Mouse (Mus musculus) liver, embryonic 13.5 days (tissue): ENCODE results near the gene Gm10715. TPM values are rescaled to one million over a fixed set of nuclear protein-coding genes. Genes with fewer than 3 reads are reported as not detected.
"Not testable (repeated sequence)": the region's sequence is repeated elsewhere in the genome, so short reads cannot be mapped to it uniquely, and the experiment has no call there.

Experiments
- ATAC-seq: fragments of 200-750 bp; cut with Nextera tagmentation; 2 replicates; pipeline ENCODE4 v1.8.0; 2017; ENCODE audit warnings: low read depth, mild to moderate bottlenecking, moderate number of reproducible peaks, moderate library complexity
- DNase-seq: peaks from one replicate; pipeline ENCODE4 v3.0.0; 2022
- H3K27ac ChIP-seq: fragments of 300-500 bp; sonication (generic); 2 replicates; pipeline ENCODE4 v1.5.1; 2015; ENCODE audit warnings: moderate library complexity, mild to moderate bottlenecking, inconsistent platforms
- H3K27me3 ChIP-seq: fragments of 300-500 bp; sonication (generic); 2 replicates; pipeline ENCODE4 v1.6.1; 2015; ENCODE audit warnings: mild to moderate bottlenecking, inconsistent platforms
- H3K36me3 ChIP-seq: fragments of 300-500 bp; sonication (generic); 2 replicates; pipeline ENCODE4 v1.6.1; 2015; ENCODE audit warnings: mild to moderate bottlenecking, inconsistent platforms
- H3K4me1 ChIP-seq: fragments of 300-500 bp; sonication (generic); replicated peaks from 2 replicates; pipeline ENCODE4 v1.6.1; 2015; ENCODE audit warnings: inconsistent platforms
- H3K4me2 ChIP-seq: fragments of 300-500 bp; sonication (generic); 2 replicates; pipeline ENCODE4 v1.6.1; 2015; ENCODE audit warnings: inconsistent platforms, mild to moderate bottlenecking, moderate library complexity
- H3K4me3 ChIP-seq: fragments of 300-500 bp; sonication (generic); replicated peaks from 2 replicates; pipeline ENCODE4 v1.5.1; 2015; ENCODE audit warnings: mild to moderate bottlenecking, inconsistent platforms
- H3K9ac ChIP-seq: fragments of 300-500 bp; sonication (generic); 2 replicates; pipeline ENCODE4 v1.6.1; 2015; ENCODE audit warnings: mild to moderate bottlenecking, inconsistent platforms
- H3K9me3 ChIP-seq: fragments of 300-500 bp; sonication (generic); replicated peaks from 2 replicates; pipeline ENCODE4 v1.6.1; 2016; ENCODE audit warnings: inconsistent platforms
- WGBS: fragments of 180-500 bp; shearing (Covaris S2); methylation state at CpG from one replicate; pipeline ENCODE4 v1.1.7; 2015; ENCODE audit not compliant: insufficient replicate concordance; 5-methylcytosine and 5-hydroxymethylcytosine counted together
- polyA plus RNA-seq: library from polyadenylated mRNA; unstranded; fragments of >200 nt; fragmentation: Nextera tagmentation; extraction: Ambion mirVana; gene quantifications from 2 replicates; pipeline ENCODE4 v1.2.1, GENCODE M21; 2015

The Gm10715 gene
- polyA plus RNA-seq, 1 experiment from 2014 or later, result not detected

DNA sequence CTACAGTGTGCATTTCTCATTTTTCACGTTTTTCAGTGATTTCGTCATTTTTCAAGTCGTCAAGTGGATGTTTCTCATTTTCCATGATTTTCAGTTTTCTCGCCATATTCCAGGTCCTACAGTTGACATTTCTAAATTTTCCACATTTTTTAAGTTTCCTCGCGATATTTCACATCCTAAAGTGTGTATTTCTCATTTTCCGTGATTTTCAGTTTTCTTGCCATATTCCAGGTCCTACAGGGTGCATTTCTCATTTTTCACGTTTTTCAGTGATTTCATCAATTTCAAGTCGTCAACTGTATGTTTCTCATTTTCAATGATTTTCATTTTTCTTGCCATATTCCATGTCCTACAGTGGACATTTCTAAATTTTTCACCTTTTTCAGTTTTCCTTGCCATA, 21.3 kb upstream of the Gm10715 start, which contains the start of gene Gm10720:
TSS of gene Gm10720 (plus strand) at position 301 of the 400 bp plus-strand sequence.
- H3K4me3 ChIP-seq, DNase-seq, H3K27me3 ChIP-seq, H3K9me3 ChIP-seq, H3K4me2 ChIP-seq, ATAC-seq, H3K4me1 ChIP-seq, H3K9ac ChIP-seq, H3K27ac ChIP-seq, H3K36me3 ChIP-seq: not testable (repeated sequence)
- 63% methylated on average over 5 of the region's 9 CpGs for WGBS

DNA sequence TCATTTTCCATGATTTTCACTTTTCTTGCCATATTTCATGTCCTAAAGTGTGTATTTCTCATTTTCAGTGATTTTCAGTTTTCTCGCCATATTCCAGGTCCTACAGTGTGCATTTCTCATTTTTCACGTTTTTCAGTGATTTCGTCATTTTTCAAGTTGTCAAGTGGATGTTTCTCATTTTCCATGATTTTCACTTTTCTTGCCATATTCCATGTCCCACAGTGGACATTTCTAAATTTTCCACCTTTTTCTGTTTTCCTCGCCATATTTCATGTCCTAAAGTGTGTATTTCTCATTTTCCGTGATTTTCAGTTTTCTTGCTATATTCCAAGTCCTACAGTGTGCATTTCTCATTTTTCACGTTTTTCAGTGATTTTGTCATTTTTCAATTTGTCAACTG, 20.8 kb upstream of the Gm10715 start:
- WGBS, result 66% methylated on average over 6 of the region's 6 CpGs
- peak; percentile 21 for DNase-seq
- ATAC-seq, result not testable (repeated sequence)

DNA sequence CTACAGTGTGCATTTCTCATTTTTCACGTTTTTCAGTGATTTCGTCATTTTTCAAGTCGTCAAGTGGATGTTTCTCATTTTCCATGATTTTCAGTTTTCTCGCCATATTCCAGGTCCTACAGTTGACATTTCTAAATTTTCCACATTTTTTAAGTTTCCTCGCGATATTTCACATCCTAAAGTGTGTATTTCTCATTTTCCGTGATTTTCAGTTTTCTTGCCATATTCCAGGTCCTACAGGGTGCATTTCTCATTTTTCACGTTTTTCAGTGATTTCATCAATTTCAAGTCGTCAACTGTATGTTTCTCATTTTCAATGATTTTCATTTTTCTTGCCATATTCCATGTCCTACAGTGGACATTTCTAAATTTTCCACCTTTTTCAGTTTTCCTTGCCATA, 19.6 kb upstream of the Gm10715 start, which contains the start of gene Gm10719:
TSS of gene Gm10719 (plus strand) at position 301 of the 400 bp plus-strand sequence.
- H3K9ac ChIP-seq, H3K4me3 ChIP-seq, H3K9me3 ChIP-seq, H3K27ac ChIP-seq, ATAC-seq, H3K27me3 ChIP-seq, H3K36me3 ChIP-seq, H3K4me1 ChIP-seq, DNase-seq, H3K4me2 ChIP-seq: not testable (repeated sequence)
- WGBS, result 59% methylated on average over 1 of the region's 9 CpGs

More for the DNA sequence above, 20.8 kb upstream of the Gm10715 start:
- H3K27me3 ChIP-seq, H3K4me1 ChIP-seq, H3K4me3 ChIP-seq, H3K9me3 ChIP-seq, H3K36me3 ChIP-seq, H3K27ac ChIP-seq, H3K4me2 ChIP-seq, H3K9ac ChIP-seq: not testable (repeated sequence)

DNA sequence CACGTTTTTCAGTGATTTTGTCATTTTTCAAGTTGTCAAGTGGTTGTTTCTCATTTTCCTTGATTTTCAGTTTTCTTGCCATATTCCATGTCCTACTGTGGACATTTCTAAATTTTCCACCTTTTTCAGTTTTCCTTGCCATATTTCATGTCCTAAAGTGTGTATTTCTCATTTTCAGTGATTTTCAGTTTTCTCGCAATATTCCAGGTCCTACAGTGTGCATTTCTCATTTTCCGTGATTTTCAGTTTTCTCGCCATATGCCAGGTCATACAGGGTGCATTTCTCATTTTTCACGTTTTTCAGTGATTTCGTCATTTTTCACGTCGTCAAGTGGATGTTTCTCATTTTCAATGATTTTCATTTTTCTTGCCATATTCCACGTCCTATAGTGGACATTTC, 17.7 kb upstream of the Gm10715 start:
- not testable (repeated sequence) for H3K4me3 ChIP-seq, H3K9me3 ChIP-seq, ATAC-seq, H3K27ac ChIP-seq, H3K27me3 ChIP-seq, H3K4me2 ChIP-seq, H3K4me1 ChIP-seq, H3K9ac ChIP-seq, H3K36me3 ChIP-seq
- peak; percentile 89 for DNase-seq
- 50% methylated on average over 9 of the region's 9 CpGs for whole genome bisulfite sequencing

DNA sequence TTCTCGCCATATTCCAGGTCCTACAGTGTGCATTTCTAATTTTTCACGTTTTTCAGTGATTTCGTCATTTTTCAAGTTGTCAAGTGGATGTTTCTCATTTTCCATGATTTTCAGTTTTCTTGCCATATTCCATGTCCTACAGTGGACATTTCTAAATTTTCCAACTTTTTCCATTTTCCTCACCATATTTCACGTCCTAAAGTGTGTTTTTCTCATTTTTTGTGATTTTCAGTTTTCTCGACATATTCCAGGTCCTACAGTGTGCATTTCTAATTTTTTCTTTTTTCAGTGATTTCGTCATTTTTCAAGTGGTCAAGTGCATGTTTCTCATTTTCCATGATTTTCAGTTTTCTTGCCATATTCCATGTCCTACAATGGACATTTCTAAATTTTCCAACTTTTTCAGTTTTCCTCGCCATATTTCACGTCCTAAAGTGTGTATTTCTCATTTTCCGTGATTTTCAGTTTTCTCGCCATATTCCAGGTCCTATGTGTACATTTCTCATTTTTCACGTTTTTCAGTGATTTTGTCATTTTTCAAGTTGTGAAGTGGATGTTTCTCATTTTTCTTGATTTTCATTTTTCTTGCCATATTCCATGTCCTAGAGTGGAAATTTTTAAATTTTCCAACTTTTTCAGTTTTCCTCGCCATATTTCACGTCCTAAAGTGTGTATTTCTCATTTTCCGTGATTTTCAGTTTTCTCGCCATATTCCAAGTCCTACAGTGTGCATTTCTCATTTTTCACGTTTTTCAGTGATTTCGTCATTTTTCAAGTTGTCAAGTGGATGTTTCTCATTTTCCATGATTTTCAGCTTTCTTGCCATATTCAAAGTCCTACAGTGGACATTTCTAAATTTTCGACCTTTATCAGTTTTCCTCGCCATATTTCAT, 16.6 kb upstream of the Gm10715 start:
- not testable (repeated sequence) for H3K36me3 ChIP-seq, H3K4me2 ChIP-seq, H3K9me3 ChIP-seq, H3K27ac ChIP-seq, H3K9ac ChIP-seq, H3K4me3 ChIP-seq, H3K27me3 ChIP-seq, H3K4me1 ChIP-seq
- ATAC-seq, result peak; percentile 49; the same call in 1 of the 2 replicates
- DNase-seq, result peak; percentile 77
- WGBS, result 69% methylated on average over 17 of the region's 19 CpGs

DNA sequence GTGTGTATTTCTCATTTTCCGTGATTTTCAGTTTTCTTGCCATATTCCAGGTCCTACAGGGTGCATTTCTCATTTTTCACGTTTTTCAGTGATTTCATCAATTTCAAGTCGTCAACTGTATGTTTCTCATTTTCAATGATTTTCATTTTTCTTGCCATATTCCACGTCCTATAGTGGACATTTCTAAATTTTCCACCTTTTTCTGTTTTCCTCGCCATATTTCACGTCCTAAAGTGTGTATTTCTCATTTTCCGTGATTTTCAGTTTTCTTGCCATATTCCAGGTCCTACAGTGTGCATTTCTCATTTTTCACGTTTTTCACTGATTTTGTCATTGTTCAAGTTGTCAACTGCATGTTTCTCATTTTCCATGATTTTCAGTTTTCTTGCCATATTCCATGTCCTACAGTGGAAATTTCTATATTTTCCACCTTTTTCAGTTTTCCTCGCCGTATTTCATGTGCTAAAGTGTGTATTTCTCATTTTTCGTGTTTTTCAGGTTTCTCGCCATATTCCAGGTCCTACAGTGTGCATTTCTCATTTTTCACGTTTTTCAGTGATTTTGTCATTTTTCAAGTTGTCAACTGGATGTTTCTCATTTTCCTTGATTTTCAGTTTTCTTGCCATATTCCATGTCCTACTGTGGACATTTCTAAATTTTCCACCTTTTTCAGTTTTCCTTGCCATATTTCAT, 14.2 kb upstream of the Gm10715 start:
- H3K4me1 ChIP-seq, H3K27ac ChIP-seq, H3K9ac ChIP-seq, H3K9me3 ChIP-seq, ATAC-seq, H3K27me3 ChIP-seq, H3K36me3 ChIP-seq, H3K4me3 ChIP-seq, H3K4me2 ChIP-seq: not testable (repeated sequence)
- DNase-seq, result peak; percentile 82
- 65% methylated on average over 11 of the region's 13 CpGs for WGBS

DNA sequence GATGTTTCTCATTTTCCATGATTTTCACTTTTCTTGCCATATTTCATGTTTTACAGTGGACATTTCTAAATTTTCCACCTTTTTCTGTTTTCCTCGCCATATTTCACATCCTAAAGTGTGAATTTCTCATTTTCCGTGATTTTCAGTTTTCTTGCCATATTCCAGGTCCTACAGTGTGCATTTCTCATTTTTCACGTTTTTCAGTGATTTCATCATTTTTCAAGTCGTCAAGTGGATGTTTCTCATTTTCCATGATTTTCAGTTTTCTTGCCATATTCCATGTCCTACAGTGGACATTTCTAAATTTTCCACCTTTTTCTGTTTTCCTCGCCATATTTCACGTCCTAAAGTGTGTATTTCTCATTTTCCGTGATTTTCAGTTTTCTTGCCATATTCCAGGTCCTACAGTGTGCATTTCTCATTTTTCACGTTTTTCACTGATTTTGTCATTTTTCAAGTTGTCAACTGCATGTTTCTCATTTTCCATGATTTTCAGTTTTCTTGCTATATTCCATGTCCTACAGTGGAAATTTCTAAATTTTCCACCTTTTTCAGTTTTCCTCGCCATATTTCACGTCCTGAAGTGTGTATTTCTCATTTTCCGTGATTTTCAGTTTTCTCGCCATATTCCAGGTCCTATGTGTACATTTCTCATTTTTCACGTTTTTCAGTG, 13.2 kb upstream of the Gm10715 start, which contains the start of gene Gm10718:
TSS of gene Gm10718 (plus strand) at position 236 of the 673 bp plus-strand sequence.
- H3K4me2 ChIP-seq, H3K4me1 ChIP-seq, H3K4me3 ChIP-seq, ATAC-seq, H3K9me3 ChIP-seq, H3K9ac ChIP-seq, H3K36me3 ChIP-seq, H3K27ac ChIP-seq, H3K27me3 ChIP-seq: not testable (repeated sequence)
- DNase-seq, result peak; percentile 67
- WGBS, result 63% methylated on average over 12 of the region's 13 CpGs

DNA sequence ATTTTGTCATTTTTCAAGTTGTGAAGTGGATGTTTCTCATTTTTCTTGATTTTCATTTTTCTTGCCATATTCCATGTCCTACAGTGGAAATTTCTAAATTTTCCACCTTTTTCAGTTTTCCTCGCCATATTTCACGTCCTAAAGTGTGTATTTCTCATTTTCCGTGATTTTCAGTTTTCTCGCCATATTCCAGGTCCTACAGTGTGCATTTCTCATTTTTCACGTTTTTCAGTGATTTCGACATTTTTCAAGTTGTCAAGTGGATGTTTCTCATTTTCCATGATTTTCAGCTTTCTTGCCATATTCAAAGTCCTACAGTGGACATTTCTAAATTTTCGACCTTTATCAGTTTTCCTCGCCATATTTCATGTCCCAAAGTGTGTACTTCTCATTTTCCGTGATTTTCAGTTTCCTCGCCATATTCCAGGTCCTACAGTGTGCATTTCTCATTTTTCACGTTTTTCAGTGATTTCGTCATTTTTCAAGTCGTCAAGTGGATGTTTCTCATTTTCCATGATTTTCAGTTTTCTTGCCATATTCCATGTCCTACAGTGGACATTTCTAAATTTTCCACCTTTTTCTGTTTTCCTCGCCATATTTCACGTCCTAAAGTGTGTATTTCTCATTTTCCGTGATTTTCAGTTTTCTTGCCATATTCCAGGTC, 12.6 kb upstream of the Gm10715 start:
- H3K4me1 ChIP-seq, ATAC-seq, H3K36me3 ChIP-seq, H3K4me2 ChIP-seq, H3K9ac ChIP-seq, H3K9me3 ChIP-seq, H3K27ac ChIP-seq, H3K27me3 ChIP-seq, H3K4me3 ChIP-seq: not testable (repeated sequence)
- DNase-seq, result peak; percentile 100
- 65% methylated on average over 16 of the region's 16 CpGs for WGBS

DNA sequence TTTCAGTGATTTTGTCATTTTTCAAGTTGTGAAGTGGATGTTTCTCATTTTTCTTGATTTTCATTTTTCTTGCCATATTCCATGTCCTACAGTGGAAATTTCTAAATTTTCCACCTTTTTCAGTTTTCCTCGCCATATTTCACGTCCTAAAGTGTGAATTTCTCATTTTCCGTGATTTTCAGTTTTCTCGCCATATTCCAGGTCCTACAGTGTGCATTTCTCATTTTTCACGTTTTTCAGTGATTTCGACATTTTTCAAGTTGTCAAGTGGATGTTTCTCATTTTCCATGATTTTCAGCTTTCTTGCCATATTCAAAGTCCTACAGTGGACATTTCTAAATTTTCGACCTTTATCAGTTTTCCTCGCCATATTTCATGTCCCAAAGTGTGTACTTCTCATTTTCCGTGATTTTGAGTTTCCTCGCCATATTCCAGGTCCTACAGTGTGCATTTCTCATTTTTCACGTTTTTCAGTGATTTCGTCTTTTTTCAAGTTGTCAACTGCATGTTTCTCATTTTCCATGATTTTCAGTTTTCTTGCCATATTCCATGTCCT, 11.7 kb upstream of the Gm10715 start, which contains the start of gene Gm10717:
TSS of gene Gm10717 (plus strand) at position 506 of the 556 bp plus-strand sequence.
- H3K4me2 ChIP-seq, H3K4me3 ChIP-seq, H3K36me3 ChIP-seq, H3K9ac ChIP-seq, H3K9me3 ChIP-seq, ATAC-seq, H3K27me3 ChIP-seq, H3K4me1 ChIP-seq, H3K27ac ChIP-seq: not testable (repeated sequence)
- 60% methylated on average over 12 of the region's 12 CpGs for WGBS
- DNase-seq, result peak; percentile 68

DNA sequence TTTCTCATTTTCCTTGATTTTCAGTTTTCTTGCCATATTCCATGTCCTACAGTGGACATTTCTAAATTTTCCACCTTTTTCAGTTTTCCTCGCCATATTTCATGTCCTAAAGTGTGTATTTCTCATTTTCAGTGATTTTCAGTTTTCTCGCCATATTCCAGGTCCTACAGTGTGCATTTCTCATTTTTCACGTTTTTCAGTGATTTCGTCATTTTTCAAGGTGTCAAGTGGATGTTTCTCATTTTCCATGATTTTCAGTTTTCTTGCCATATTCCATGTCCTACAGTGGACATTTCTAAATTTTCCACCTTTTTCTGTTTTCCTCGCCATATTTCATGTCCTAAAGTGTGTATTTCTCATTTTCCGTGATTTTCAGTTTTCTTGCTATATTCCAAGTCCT, 11.0 kb upstream of the Gm10715 start:
- ATAC-seq, H3K9ac ChIP-seq, H3K36me3 ChIP-seq, H3K27me3 ChIP-seq, H3K4me2 ChIP-seq, H3K4me3 ChIP-seq, H3K9me3 ChIP-seq, H3K27ac ChIP-seq, H3K4me1 ChIP-seq: not testable (repeated sequence)
- DNase-seq, result peak; percentile 71
- 57% methylated on average over 5 of the region's 6 CpGs for WGBS
